Mouse (Mus musculus): ENCODE results near the gene Map2k3.

Gene Map2k3

GRCm38 (mm10) chr11:60930724-60931281 lies 1.0 kb upstream of the Map2k3 start:
- DNase-seq: no peak

- DNase-seq: no peak
Measured at GRCm38 (mm10) chr11:60931282-60931868, 458 bp upstream of the Map2k3 start.

GRCm38 (mm10) chr11:60932503-60933020 lies 729 bp downstream of the Map2k3 start:
- no peak for DNase-seq

- no peak for DNase-seq
Measured at GRCm38 (mm10) chr11:60933178-60933930, 1.5 kb downstream of the Map2k3 start.

- no peak for DNase-seq
Measured at GRCm38 (mm10) chr11:60934795-60935194, 3.0 kb downstream of the Map2k3 start.

- DNase-seq: no peak
Measured at GRCm38 (mm10) chr11:60935326-60935974, 3.6 kb downstream of the Map2k3 start.

GRCm38 (mm10) chr11:60935975-60936373 lies 4.1 kb downstream of the Map2k3 start:
- no peak for DNase-seq

- no peak for DNase-seq
Measured at GRCm38 (mm10) chr11:60937611-60938010, 5.8 kb downstream of the Map2k3 start.

- no peak for DNase-seq
Measured at GRCm38 (mm10) chr11:60939487-60939886, 7.7 kb downstream of the Map2k3 start.

- no peak for DNase-seq
Measured at GRCm38 (mm10) chr11:60940501-60940900, 8.7 kb downstream of the Map2k3 start.

GRCm38 (mm10) chr11:60941370-60941769 lies 9.5 kb downstream of the Map2k3 start:
- peak; percentile 87 for DNase-seq

GRCm38 (mm10) chr11:60942263-60943015 lies 10.6 kb downstream of the Map2k3 start:
- no peak for DNase-seq

GRCm38 (mm10) chr11:60945003-60945402 lies 13.2 kb downstream of the Map2k3 start:
- DNase-seq: no peak

GRCm38 (mm10) chr11:60951896-60952295 lies 20.1 kb downstream of the Map2k3 start:
- no peak for DNase-seq

- DNase-seq: no peak
Measured at GRCm38 (mm10) chr11:60952362-60952761, 20.5 kb downstream of the Map2k3 start.

GRCm38 (mm10) chr11:60952986-60953385 lies 21.2 kb downstream of the Map2k3 start:
- DNase-seq: no peak

GRCm38 (mm10) chr11:60953803-60954202 lies 22.0 kb downstream of the Map2k3 start:
- peak; percentile 94 for DNase-seq

GRCm38 (mm10) chr11:60954255-60955104 lies 22.6 kb downstream of the Map2k3 start:
- no peak for DNase-seq

- DNase-seq: no peak
Measured at GRCm38 (mm10) chr11:60955621-60956383, 24.0 kb downstream of the Map2k3 start.

- no peak for DNase-seq
Measured at GRCm38 (mm10) chr11:60958948-60959347, 27.1 kb downstream of the Map2k3 start.

GRCm38 (mm10) chr11:60961176-60961575 lies 29.3 kb downstream of the Map2k3 start:
- DNase-seq: no peak

Measured in retina, postnatal 1 day (tissue).